Mouse (Mus musculus): ENCODE results near the gene Mrps15. TPM values are rescaled to one million over a fixed set of nuclear protein-coding genes. Genes with fewer than 3 reads are reported as not detected.

Gene Mrps15
- 147 and 165 TPM in 2 replicates for polyA plus RNA-seq (2012; rRNA removed)

GRCm38 (mm10) chr4:126046851-126047585 lies at the start of gene Mrps15:
TSS of gene Mrps15 (plus strand) at chr4:126046925.

GRCm38 (mm10) chr4:126024303-126024900 lies 22.3 kb upstream of the Mrps15 start, which contains the start of gene Csf3r:
TSS of gene Csf3r (plus strand) at chr4:126024550.

GRCm38 (mm10) chr4:126058134-126058996 lies 11.6 kb downstream of the Mrps15 start, which contains the start of gene Oscp1:
TSS of gene Oscp1 (plus strand) at chr4:126058565.

GRCm38 (mm10) chr4:126096464-126097111 lies 49.9 kb downstream of the Mrps15 start, which contains the start of gene Lsm10:
TSS of gene Lsm10 (plus strand) at chr4:126096623.

GRCm38 (mm10) chr4:126103590-126104068 lies 56.9 kb downstream of the Mrps15 start, which contains the start of gene Stk40:
TSS of gene Stk40 (plus strand) at chr4:126103957.

Other genes with a start within 250 kb of the Mrps15 start
- gene Csf3r, start 22.4 kb upstream of the Mrps15 start, polyA plus RNA-seq (2012; rRNA removed): 4.3 and 4.8 TPM in 2 replicates
- gene Oscp1, start 11.6 kb downstream of the Mrps15 start, polyA plus RNA-seq (2012; rRNA removed): 2.8 and 3.6 TPM in 2 replicates
- 49.2 and 58.0 TPM in 2 replicates for gene Lsm10, start 49.7 kb downstream of the Mrps15 start, polyA plus RNA-seq (2012; rRNA removed)
- 33.4 and 33.9 TPM in 2 replicates for gene Stk40, start 57.0 kb downstream of the Mrps15 start, polyA plus RNA-seq (2012; rRNA removed)
- gene Eva1b, start 100.8 kb downstream of the Mrps15 start, polyA plus RNA-seq (2012; rRNA removed): 235 and 333 TPM in 2 replicates
- gene Sh3d21, start 116.6 kb downstream of the Mrps15 start, polyA plus RNA-seq (2012; rRNA removed): 1.5 and 2.4 TPM in 2 replicates
- gene Thrap3, start 155.8 kb downstream of the Mrps15 start, polyA plus RNA-seq (2012; rRNA removed): 43.5 and 50.3 TPM in 2 replicates
- gene Map7d1, start 209.4 kb downstream of the Mrps15 start, polyA plus RNA-seq (2012; rRNA removed): 76.6 and 112 TPM in 2 replicates
- 24.0 and 35.8 TPM in 2 replicates for gene Trappc3, start 215.4 kb downstream of the Mrps15 start, polyA plus RNA-seq (2012; rRNA removed)
- 6.5 and 6.8 TPM in 2 replicates for gene Col8a2, start 239.9 kb downstream of the Mrps15 start, polyA plus RNA-seq (2012; rRNA removed)

Data from ovary, adult 2 months (tissue).